Mouse (Mus musculus) stomach, embryonic 16.5 days (tissue): ENCODE results near the gene Dtx2. TPM values are rescaled to one million over a fixed set of nuclear protein-coding genes. Genes with fewer than 3 reads are reported as not detected.

Experiments used
- ATAC-seq: fragments of 200-750 bp; cut with Nextera tagmentation; 2 replicates; pipeline ENCODE4 v1.8.0; 2017; ENCODE audit warnings: moderate number of reproducible peaks, moderate TSS enrichment; ENCODE audit not compliant: insufficient read depth, low FRiP score
- H3K27ac ChIP-seq: fragments of 300-500 bp; sonication (generic); 2 replicates; pipeline ENCODE4 v1.5.1; 2014; ENCODE audit warnings: low read length
- H3K27me3 ChIP-seq: fragments of 300-500 bp; sonication (generic); 2 replicates; pipeline ENCODE4 v1.6.1; 2014; ENCODE audit warnings: low read length, control low read depth, mixed read lengths; ENCODE audit not compliant: control insufficient read depth, insufficient read depth
- H3K36me3 ChIP-seq: fragments of 300-500 bp; sonication (generic); 2 replicates; pipeline ENCODE4 v1.6.1; 2014; ENCODE audit warnings: low read length; ENCODE audit not compliant: control insufficient read depth, insufficient read depth
- H3K4me1 ChIP-seq: fragments of 300-500 bp; sonication (generic); 2 replicates; pipeline ENCODE4 v1.6.1; 2014; ENCODE audit warnings: low read length, control low read depth, mixed read lengths; ENCODE audit not compliant: control insufficient read depth, insufficient read depth
- H3K4me2 ChIP-seq: fragments of 300-500 bp; sonication (generic); 2 replicates; pipeline ENCODE4 v1.6.1; 2014; ENCODE audit warnings: low read depth, low read length, mixed read lengths
- H3K4me3 ChIP-seq: fragments of 300-500 bp; sonication (generic); replicated peaks from 2 replicates; pipeline ENCODE4 v1.5.1; 2014; ENCODE audit warnings: mild to moderate bottlenecking, low read length
- H3K9ac ChIP-seq: fragments of 300-500 bp; sonication (generic); 2 replicates; pipeline ENCODE4 v1.6.1; 2014; ENCODE audit warnings: low read length
- H3K9me3 ChIP-seq: fragments of 300-500 bp; sonication (generic); replicated peaks from 2 replicates; pipeline ENCODE4 v1.6.1; 2016; ENCODE audit warnings: low read length, control low read depth; ENCODE audit not compliant: control insufficient read depth
- WGBS: fragments of 180-500 bp; shearing (Covaris S2); extraction: QIAGEN DNeasy Blood & Tissue Kit; methylation state at CpG from one replicate; pipeline ENCODE4 v1.1.7; 2014; 5-methylcytosine and 5-hydroxymethylcytosine counted together
- polyA plus RNA-seq: library from polyadenylated mRNA; unstranded; fragments of >200 nt; fragmentation: Nextera tagmentation; extraction: Ambion mirVana; gene quantifications from 2 replicates; pipeline ENCODE4 v1.2.1, GENCODE M21; 2015

Dtx2 gene
- polyA plus RNA-seq, 1 experiment from 2014 or later, result 24.5 TPM

DNA sequence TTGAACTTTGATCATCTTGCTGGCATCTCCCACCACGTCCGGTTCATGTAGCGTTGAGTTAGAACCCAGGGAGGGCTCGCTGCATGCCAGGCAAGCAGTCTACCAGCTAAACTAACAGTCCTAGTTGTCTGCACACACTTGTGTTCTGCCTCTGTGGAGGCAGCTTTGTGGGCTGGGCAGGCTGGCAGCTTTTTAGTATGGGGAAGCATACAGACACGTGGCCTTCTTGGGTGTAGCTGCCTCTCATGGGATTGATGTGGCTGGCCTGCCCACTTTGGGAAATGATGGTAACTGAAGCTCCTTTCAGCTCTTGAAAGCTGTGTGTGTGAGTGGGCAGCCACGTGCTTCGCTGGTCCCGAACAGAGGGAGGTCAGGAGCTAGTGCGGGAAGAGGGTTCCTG, 32.3 kb downstream of the Dtx2 start:
- Histone ChIP-seq H3K9ac (no peak overlapping the region), H3K9me3 (no peaks in the 10 kb centered on the region), H3K4me3 (no peak overlapping the region), H3K4me2 (no peak overlapping the region), H3K36me3 (peaks cover 9% of the 10 kb centered on the region; the same call in 1 of the 2 replicates), H3K4me1 (no peaks in the 10 kb centered on the region), H3K27me3 (no peaks in the 10 kb centered on the region), H3K27ac (no peak overlapping the region)
- 91% methylated on average over 9 of the region's 9 CpGs for WGBS
- ATAC-seq, result no peak

DNA sequence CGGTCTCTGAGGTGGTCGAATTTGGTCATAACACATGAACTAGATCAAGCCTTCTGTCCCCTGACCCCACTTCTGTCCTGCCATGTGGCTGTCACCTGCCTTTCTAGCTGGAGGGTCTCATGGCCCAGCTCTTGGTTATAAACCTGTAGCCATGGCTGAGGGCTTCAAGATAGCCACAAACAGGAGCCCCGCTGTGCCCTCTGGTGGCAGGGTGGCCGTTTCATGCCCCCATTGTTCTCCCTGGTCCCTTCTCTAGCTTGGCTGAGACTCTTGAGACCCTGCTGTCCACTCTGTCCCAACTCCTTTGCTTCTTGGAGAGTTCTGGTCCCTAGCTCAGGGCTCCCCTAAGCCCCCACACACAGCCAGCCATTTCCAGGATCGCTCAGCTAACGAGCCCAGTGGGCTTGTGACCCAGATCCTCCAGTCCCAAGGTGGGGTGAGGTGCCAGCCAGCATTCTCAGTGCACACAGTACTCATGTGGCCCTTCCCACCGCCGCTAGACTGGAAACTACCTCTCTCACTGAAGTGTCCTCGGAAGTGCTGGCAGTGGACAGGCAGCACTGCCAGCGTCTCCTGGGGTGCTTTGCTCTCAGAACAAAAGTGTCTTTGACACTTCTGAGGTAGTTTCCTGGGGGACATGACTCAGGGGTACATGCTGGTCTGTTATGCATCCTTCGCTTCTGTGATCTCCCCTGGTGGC, 33.2 kb downstream of the Dtx2 start:
- no peaks in the 10 kb centered on the region for H3K4me1 ChIP-seq
- H3K4me2 ChIP-seq, result no peak overlapping the region
- H3K27ac ChIP-seq, result no peak overlapping the region
- H3K9me3 ChIP-seq, result no peaks in the 10 kb centered on the region
- ATAC-seq, result no peak
- H3K4me3 ChIP-seq, result no peak overlapping the region
- H3K9ac ChIP-seq, result no peak overlapping the region
- no peaks in the 10 kb centered on the region for H3K27me3 ChIP-seq
- peaks cover 9% of the 10 kb centered on the region; the same call in 1 of the 2 replicates for H3K36me3 ChIP-seq
- 86% methylated on average over 11 of the region's 11 CpGs for WGBS

DNA sequence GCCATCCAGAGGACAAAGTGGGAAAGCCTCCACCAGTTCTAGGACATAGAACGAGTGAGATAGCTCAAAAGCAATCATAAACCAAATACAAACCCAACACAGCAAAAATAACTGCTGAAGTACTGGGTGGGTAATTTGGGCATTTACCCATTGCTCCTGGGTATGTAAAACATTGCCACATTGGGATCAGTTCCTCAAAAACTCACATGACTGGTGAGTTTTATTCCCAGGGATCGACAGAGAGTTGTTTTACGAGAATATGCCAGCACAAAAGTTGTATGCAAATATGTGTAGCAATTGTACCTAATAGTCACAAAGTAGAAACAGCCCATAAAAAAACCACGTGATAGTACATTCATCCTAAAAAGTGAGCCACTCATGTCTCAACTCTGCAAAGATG, 40.3 kb downstream of the Dtx2 start:
- Histone ChIP-seq H3K4me3 (no peak overlapping the region), H3K4me1 (no peaks in the 10 kb centered on the region), H3K4me2 (no peak overlapping the region), H3K9ac (no peak overlapping the region), H3K27me3 (no peaks in the 10 kb centered on the region), H3K36me3 (peaks cover 5% of the 10 kb centered on the region; the same call in 1 of the 2 replicates), H3K27ac (no peak overlapping the region), H3K9me3 (no peaks in the 10 kb centered on the region)
- WGBS, result 86% methylated on average over 4 of the region's 4 CpGs
- ATAC-seq, result no peak

DNA sequence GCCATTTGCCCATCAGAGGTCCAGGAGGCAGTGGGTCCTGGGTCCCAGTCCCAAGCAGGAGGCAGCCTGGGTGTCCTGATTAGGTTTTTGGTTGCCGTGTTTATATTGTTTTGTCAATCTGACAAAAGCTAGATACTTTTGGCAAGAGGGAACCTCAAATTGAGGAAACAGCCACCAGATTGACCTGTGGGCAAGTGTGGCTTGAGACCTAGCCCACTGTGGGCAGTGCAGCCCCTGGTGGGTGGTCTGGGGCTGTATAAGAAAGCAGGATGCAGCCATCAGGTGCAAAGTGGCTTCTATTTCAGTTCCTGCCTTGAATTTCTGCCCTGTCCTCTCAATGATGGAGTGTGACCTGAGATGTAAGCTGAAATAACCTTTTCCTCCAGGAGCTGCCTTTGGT, 40.7 kb downstream of the Dtx2 start:
- Histone ChIP-seq H3K4me2 (no peak overlapping the region), H3K4me1 (no peaks in the 10 kb centered on the region), H3K27ac (no peak overlapping the region), H3K27me3 (no peaks in the 10 kb centered on the region), H3K9ac (no peak overlapping the region), H3K9me3 (no peaks in the 10 kb centered on the region), H3K4me3 (no peak overlapping the region), H3K36me3 (peaks cover 5% of the 10 kb centered on the region; the same call in 1 of the 2 replicates)
- WGBS, result 81% methylated on average over 1 of the region's 1 CpGs
- no peak for ATAC-seq

DNA sequence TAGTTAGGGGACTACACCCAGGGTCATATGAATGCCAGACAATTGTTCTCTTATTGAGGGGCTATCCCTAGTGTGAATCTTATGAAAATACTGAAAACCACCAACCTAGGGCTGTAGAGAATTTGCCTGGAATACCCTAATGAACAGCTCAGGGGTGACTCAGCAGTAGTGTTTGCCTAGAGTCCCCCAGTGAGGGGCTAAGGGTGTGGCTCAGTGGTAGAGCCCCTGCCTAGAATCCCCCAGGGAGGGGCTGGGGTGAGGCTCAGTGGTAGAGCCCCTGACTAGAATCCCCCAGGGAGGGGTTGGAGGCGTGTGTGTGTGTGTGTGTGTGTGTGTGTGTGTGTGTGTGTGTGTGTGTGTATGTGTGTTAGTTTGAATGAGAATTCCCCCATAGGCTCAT, 42.1 kb downstream of the Dtx2 start:
- Histone ChIP-seq H3K9ac (no peak overlapping the region), H3K27ac (no peak overlapping the region), H3K9me3 (no peaks in the 10 kb centered on the region), H3K4me2 (no peak overlapping the region), H3K36me3 (no peaks in the 10 kb centered on the region; the same call in 1 of the 2 replicates), H3K27me3 (no peaks in the 10 kb centered on the region), H3K4me1 (peaks cover 3% of the 10 kb centered on the region; the same call in 1 of the 2 replicates), H3K4me3 (no peak overlapping the region)
- no peak for ATAC-seq
- 93% methylated on average over 1 of the region's 1 CpGs for WGBS

DNA sequence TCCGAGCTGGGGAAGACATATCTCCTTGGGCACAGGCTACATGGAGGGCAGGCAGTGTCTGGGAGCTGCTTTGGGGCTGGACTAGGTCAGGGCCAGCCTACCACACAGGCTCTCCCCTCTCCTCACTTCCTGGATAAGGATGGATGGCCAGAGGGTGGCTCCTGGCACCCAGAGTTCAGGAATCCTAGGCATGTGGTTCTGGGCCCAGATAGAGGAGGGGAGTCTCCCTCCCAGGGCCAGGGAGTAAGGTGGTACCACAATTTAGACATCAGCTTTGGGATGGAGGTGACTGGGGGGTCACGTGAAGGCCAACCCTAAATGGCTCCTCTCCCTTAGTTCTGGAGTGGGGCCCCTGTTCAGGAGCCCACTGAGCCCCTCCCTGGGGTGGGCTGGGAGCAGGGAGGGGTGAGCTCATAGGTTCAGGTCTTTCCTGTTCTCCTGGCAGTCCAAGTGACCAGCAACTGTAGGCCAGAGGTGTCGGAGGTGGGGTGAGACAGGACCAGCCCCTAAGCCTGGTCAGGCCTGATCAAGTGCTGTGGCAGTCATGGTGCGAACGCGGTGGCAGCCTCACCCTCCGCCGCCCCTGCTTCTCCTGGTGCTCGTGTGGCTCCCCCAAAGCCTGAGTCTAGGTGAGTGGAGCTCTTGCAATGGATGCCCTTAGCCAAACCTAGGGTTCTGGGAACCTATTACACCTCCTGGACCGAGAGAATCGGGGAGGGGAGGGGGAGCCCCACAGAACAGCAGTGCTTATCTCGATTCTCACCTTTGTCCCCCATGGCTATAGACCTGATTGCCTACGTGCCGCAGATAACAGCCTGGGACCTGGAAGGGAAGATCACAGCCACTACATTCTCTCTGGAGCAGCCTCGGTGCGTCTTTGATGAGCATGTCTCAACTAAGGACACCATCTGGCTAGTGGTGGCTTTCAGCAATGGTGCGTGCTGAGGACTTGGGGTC, 43.9 kb downstream of the Dtx2 start, which contains the start of gene Upk3b:
TSS of gene Upk3b (plus strand) at position 239 of the 957 bp plus-strand sequence.
- peaks cover 3% of the 10 kb centered on the region; the same call in 1 of the 2 replicates for H3K4me1 ChIP-seq
- peak; percentile 74 for ATAC-seq
- no peaks in the 10 kb centered on the region for H3K36me3 ChIP-seq
- H3K4me2 ChIP-seq, result peak within 1 kb of the TSS; percentile 5; the same call in 1 of the 2 replicates
- peak within 1 kb of the TSS; percentile 18 for H3K4me3 ChIP-seq
- H3K27ac ChIP-seq, result peak within 1 kb of the TSS; percentile 24; the same call in 1 of the 2 replicates
- H3K27me3 ChIP-seq, result no peaks in the 10 kb centered on the region
- no peak within 1 kb of the TSS for H3K9ac ChIP-seq
- H3K9me3 ChIP-seq, result no peaks in the 10 kb centered on the region
- WGBS, result 57% methylated on average over 17 of the region's 17 CpGs

DNA sequence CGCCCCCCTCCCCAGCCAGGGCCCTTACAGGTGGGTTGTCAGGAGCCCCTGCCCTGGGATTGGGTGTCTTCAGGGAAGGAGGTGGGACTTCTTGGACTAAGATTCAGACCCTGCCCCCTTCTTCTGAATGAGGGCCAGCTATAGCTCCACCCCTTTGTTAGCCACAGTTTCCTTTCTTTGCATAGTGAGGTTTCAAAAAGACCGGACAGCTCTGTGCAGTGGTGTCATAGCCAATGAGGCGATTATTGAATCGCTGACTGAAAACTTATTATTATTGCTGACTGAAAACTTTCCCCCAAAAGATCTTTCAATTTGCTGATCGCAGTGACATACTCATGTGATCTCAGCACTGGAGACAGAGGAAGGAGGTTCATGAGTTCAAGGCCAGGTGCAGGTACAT, 45.6 kb downstream of the Dtx2 start:
- no peaks in the 10 kb centered on the region for H3K36me3 ChIP-seq
- H3K4me1 ChIP-seq, result peaks cover 3% of the 10 kb centered on the region; the same call in 1 of the 2 replicates
- ATAC-seq, result 0 out of 2 replicates have a peak, but pooled peaks have one; percentile 30
- no peak overlapping the region for H3K4me3 ChIP-seq
- H3K4me2 ChIP-seq, result no peak overlapping the region
- H3K27me3 ChIP-seq, result no peaks in the 10 kb centered on the region
- H3K9me3 ChIP-seq, result no peaks in the 10 kb centered on the region
- no peak overlapping the region for H3K9ac ChIP-seq
- 41% methylated on average over 5 of the region's 5 CpGs for WGBS
- no peak overlapping the region for H3K27ac ChIP-seq

DNA sequence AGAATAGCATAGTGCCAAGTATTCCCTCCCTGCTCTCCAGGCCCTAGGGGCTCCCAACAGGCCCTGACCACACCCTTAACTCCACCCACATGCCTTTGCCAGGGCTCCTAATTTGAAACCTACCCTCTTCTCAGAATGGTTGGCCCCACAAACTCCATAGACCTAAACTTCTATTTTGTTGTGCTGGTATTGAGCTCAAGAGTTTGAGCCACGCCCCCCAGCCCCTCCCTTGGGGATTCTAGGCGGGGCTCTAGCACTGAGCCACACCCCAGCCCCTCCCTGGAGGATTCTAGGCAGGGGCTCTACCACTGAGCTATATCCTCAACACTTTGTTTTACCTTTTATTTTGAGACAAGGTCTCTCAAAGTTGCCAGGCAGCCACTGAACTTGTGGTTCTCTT, 46.7 kb downstream of the Dtx2 start:
- Histone ChIP-seq H3K4me1 (peaks cover 3% of the 10 kb centered on the region; the same call in 1 of the 2 replicates), H3K36me3 (no peaks in the 10 kb centered on the region), H3K9me3 (no peaks in the 10 kb centered on the region), H3K27me3 (no peaks in the 10 kb centered on the region), H3K9ac (no peak overlapping the region), H3K27ac (no peak overlapping the region), H3K4me3 (no peak overlapping the region), H3K4me2 (no peak overlapping the region)
- ATAC-seq, result no peak
- 27% methylated on average over 2 of the region's 2 CpGs for WGBS

DNA sequence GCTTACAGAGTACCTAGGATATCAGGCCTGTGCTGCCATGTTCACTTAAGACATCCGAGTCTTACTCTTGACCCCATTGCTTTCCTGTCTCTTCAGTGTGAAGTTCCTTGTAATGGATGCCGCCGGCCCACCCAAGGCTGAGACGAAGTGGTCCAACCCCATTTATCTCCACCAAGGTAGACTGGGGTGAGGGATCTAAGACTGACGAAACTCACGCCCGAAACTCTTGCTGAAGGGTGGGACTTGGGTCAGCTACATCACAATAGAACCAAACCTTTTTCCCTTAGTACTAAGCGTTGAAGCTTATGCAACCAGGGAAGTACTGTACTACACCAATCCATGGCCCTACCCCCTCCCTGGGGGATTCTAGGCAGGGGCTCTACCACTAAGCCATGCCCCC, 47.1 kb downstream of the Dtx2 start:
- Histone ChIP-seq H3K9me3 (no peaks in the 10 kb centered on the region), H3K27me3 (no peaks in the 10 kb centered on the region), H3K4me3 (no peak overlapping the region), H3K9ac (no peak overlapping the region), H3K36me3 (no peaks in the 10 kb centered on the region), H3K27ac (no peak overlapping the region), H3K4me2 (no peak overlapping the region), H3K4me1 (peaks cover 3% of the 10 kb centered on the region; the same call in 1 of the 2 replicates)
- 93% methylated on average over 8 of the region's 8 CpGs for WGBS
- ATAC-seq, result no peak
